Mouse (Mus musculus) intestine, postnatal 0 days (tissue): ENCODE results near the gene Prmt1. TPM values are rescaled to one million over a fixed set of nuclear protein-coding genes. Genes with fewer than 3 reads are reported as not detected.
A peak's percentile ranks its signal among the peaks of the same experiment; 100 is the strongest.
"Not testable (repeated sequence)": the region's sequence is repeated elsewhere in the genome, so short reads cannot be mapped to it uniquely, and the experiment has no call there.

Experiments used
- ATAC-seq: fragments of 200-750 bp; cut with Nextera tagmentation; 2 replicates; pipeline ENCODE4 v1.8.0; 2017; ENCODE audit warnings: mild to moderate bottlenecking, moderate TSS enrichment, moderate library complexity
- H3K27ac ChIP-seq: fragments of 300-500 bp; sonication (generic); 2 replicates; pipeline ENCODE4 v1.5.1; 2014; ENCODE audit warnings: mild to moderate bottlenecking, low read depth, low read length, moderate library complexity
- H3K27me3 ChIP-seq: fragments of 300-500 bp; sonication (generic); replicated peaks from 2 replicates; pipeline ENCODE4 v1.6.1; 2014; ENCODE audit warnings: low read length, mixed read lengths; ENCODE audit not compliant: control insufficient read depth, insufficient read depth
- H3K36me3 ChIP-seq: fragments of 300-500 bp; sonication (generic); 2 replicates; pipeline ENCODE4 v1.6.1; 2014; ENCODE audit warnings: mild to moderate bottlenecking, moderate library complexity; ENCODE audit not compliant: control insufficient read depth, insufficient read depth
- H3K4me1 ChIP-seq: fragments of 300-500 bp; sonication (generic); replicated peaks from 2 replicates; pipeline ENCODE4 v1.6.1; 2014; ENCODE audit warnings: antibody characterized with exemption, low read length, mixed read lengths; ENCODE audit not compliant: control insufficient read depth, insufficient read depth
- H3K4me2 ChIP-seq: fragments of 300-500 bp; sonication (generic); replicated peaks from 2 replicates; pipeline ENCODE4 v1.6.1; 2014; ENCODE audit warnings: low read depth, mild to moderate bottlenecking, moderate library complexity
- H3K4me3 ChIP-seq: fragments of 300-500 bp; sonication (generic); 2 replicates; pipeline ENCODE4 v1.5.1; 2014; ENCODE audit warnings: low read depth, low read length
- H3K9ac ChIP-seq: fragments of 300-500 bp; sonication (generic); 2 replicates; pipeline ENCODE4 v1.6.1; 2014; ENCODE audit warnings: mild to moderate bottlenecking, low read depth, low read length
- H3K9me3 ChIP-seq: fragments of 300-500 bp; sonication (generic); 2 replicates; pipeline ENCODE4 v1.6.1; 2016; ENCODE audit warnings: mixed run types; ENCODE audit not compliant: control insufficient read depth
- CTCF ChIP-seq: sonication (generic); IDR thresholded peaks from 2 replicates; pipeline ENCODE4 v1.5.1; 2016; ENCODE audit warnings: low read depth, mild to moderate bottlenecking, control low read depth, antibody characterized with exemption, moderate library complexity
- WGBS: fragments of 180-500 bp; shearing (Covaris S2); extraction: QIAGEN DNeasy Blood & Tissue Kit; methylation state at CpG from one replicate; pipeline ENCODE4 v1.1.7; 2014; 5-methylcytosine and 5-hydroxymethylcytosine counted together
- polyA plus RNA-seq: library from polyadenylated mRNA; unstranded; fragments of >200 nt; fragmentation: Nextera tagmentation; extraction: Ambion mirVana; gene quantifications from 2 replicates; pipeline ENCODE4 v1.2.1, GENCODE M21; 2015

Prmt1 gene
- polyA plus RNA-seq, 1 experiment from 2014 or later = 130 TPM

- Histone ChIP-seq H3K4me3 (no peak overlapping the region), H3K9ac (no peak overlapping the region), H3K27ac (no peak overlapping the region), H3K9me3 (no peaks in the 10 kb centered on the region), H3K36me3 (peaks cover 53% of the 10 kb centered on the region), H3K4me1 (no peaks in the 10 kb centered on the region), H3K4me2 (no peak overlapping the region), H3K27me3 (no peaks in the 10 kb centered on the region)
- TF ChIP-seq CTCF = no peak
- ATAC-seq = no peak
- whole genome bisulfite sequencing = 76% methylated on average over 9 of the region's 9 CpGs
Measured at GRCm38 (mm10) chr7:45027761-45028160, 41.4 kb upstream of the Prmt1 start.

- WGBS = 80% methylated on average over 2 of the region's 2 CpGs
Measured at GRCm38 (mm10) chr7:45026256-45026655, 39.9 kb upstream of the Prmt1 start.

GRCm38 (mm10) chr7:45025601-45026220 lies 39.3 kb upstream of the Prmt1 start:
- no peak overlapping the region for H3K9ac ChIP-seq
- H3K9me3 ChIP-seq = no peaks in the 10 kb centered on the region
- no peak for ATAC-seq
- no peaks in the 10 kb centered on the region for H3K27me3 ChIP-seq
- no peak overlapping the region for H3K4me3 ChIP-seq
- TF ChIP-seq CTCF = no peak
- no peaks in the 10 kb centered on the region for H3K4me1 ChIP-seq
- peaks cover 44% of the 10 kb centered on the region for H3K36me3 ChIP-seq
- no peak overlapping the region for H3K27ac ChIP-seq
- 74% methylated on average over 8 of the region's 8 CpGs for WGBS
- H3K4me2 ChIP-seq = no peak overlapping the region

More at GRCm38 (mm10) chr7:45026256-45026655, 39.9 kb upstream of the Prmt1 start:
- Histone ChIP-seq H3K9ac (no peak overlapping the region), H3K9me3 (no peaks in the 10 kb centered on the region), H3K4me2 (no peak overlapping the region), H3K27ac (no peak overlapping the region), H3K27me3 (no peaks in the 10 kb centered on the region), H3K36me3 (peaks cover 43% of the 10 kb centered on the region), H3K4me1 (no peaks in the 10 kb centered on the region), H3K4me3 (no peak overlapping the region)
- ATAC-seq = no peak
- TF ChIP-seq CTCF = no peak

- WGBS = 75% methylated on average over 15 of the region's 15 CpGs
- Histone ChIP-seq H3K9me3 (no peaks in the 10 kb centered on the region), H3K4me2 (no peak overlapping the region)
Measured at GRCm38 (mm10) chr7:45024281-45025248, 38.2 kb upstream of the Prmt1 start.

GRCm38 (mm10) chr7:45023711-45024110 lies 37.3 kb upstream of the Prmt1 start:
- not testable (repeated sequence) for ATAC-seq, H3K4me1 ChIP-seq, H3K27ac ChIP-seq, H3K4me2 ChIP-seq, H3K9me3 ChIP-seq, H3K9ac ChIP-seq, H3K27me3 ChIP-seq, H3K4me3 ChIP-seq
- H3K36me3 ChIP-seq = peaks cover 31% of the 10 kb centered on the region
- TF ChIP-seq CTCF = peak; percentile 56
- 68% methylated on average over 5 of the region's 5 CpGs for WGBS

More at GRCm38 (mm10) chr7:45024281-45025248, 38.2 kb upstream of the Prmt1 start:
- H3K27me3 ChIP-seq = no peaks in the 10 kb centered on the region
- no peak for TF ChIP-seq CTCF
- H3K9ac ChIP-seq = no peak overlapping the region
- H3K27ac ChIP-seq = no peak overlapping the region
- H3K4me1 ChIP-seq = no peaks in the 10 kb centered on the region
- no peak overlapping the region for H3K4me3 ChIP-seq
- no peak for ATAC-seq
- H3K36me3 ChIP-seq = peaks cover 37% of the 10 kb centered on the region

GRCm38 (mm10) chr7:45020225-45020624 lies 33.9 kb upstream of the Prmt1 start:
- Histone ChIP-seq H3K27me3 (no peaks in the 10 kb centered on the region), H3K36me3 (peaks cover 13% of the 10 kb centered on the region), H3K9me3 (no peaks in the 10 kb centered on the region), H3K9ac (no peak overlapping the region), H3K4me1 (0 out of 2 replicates have a peak, but pooled peaks cover 5% of the 10 kb centered on the region), H3K4me2 (no peak overlapping the region), H3K27ac (no peak overlapping the region), H3K4me3 (no peak overlapping the region)
- no peak for ATAC-seq
- no peak for TF ChIP-seq CTCF
- WGBS = 72% methylated on average over 9 of the region's 9 CpGs
